In the genomic region with DNA sequence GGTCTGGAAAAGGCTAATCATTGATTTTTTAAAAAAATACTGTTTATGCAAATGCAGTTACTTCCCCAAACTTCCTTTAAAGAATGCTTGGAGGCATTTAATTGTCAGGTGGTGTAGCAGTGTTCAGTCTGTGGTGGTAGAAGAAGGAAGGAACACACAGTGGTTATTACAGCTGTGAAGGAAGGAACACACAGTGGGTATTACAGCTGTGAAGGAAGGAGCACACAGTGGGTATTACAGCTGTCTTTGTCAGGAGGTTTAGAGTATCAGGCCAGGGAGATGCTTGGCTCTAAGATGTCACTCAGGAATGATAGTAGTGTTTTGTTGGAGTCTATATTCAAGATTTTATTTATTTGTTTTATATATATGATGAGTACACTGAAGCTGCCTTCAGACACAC, we compare ENCODE assay signal across 13 mouse cellular contexts. TPM values are rescaled to one million over a fixed set of nuclear protein-coding genes. Genes with fewer than 3 reads are reported as not detected.
A peak's percentile ranks its signal among the peaks of the same experiment; 100 is the strongest.
DNase-seq lines count a peak whose midpoint lies in the region; ATAC-seq and TF ChIP-seq lines count a peak whose summit lies in the region.
"Had no signal": no experiment of that assay in that cellular context is flagged by ENCODE, and none has a peak within 500 bp of the region (broad histone marks: within the 10 kb centered on the region; RNA-seq: fewer than 3 reads in every experiment).

No protein-coding gene starts in this region.

- dilution Hi-C loops in CH12.LX (cut with MboI; ENCODE audit: extremely low pct_ligation_motif_present, extremely low pct_unique_long_range_greater_than_20kb, low sequenced_read_pairs): no loop called here

- no peaks in the 10 kb centered on the region for H3K9me3 ChIP-seq in hindbrain, embryonic 14.5 days (ENCODE audit: control insufficient read depth, low read length)
- no peaks in the 10 kb centered on the region for H3K9me3 ChIP-seq in hindbrain, embryonic 16.5 days (ENCODE audit: control insufficient read depth, low read length)
- no peaks in the 10 kb centered on the region for H3K9me3 ChIP-seq in CH12.LX (replicated peaks; ENCODE audit: low read length)
- no peaks in the 10 kb centered on the region for H3K9me3 ChIP-seq in MEL (replicated peaks; ENCODE audit: insufficient read depth, low read length)
- no peaks in the 10 kb centered on the region for H3K9me3 ChIP-seq in neural tube, embryonic 12.5 days
- no peaks in the 10 kb centered on the region for H3K9me3 ChIP-seq in limb, embryonic 10.5 days (replicated peaks)
- H3K9me3 ChIP-seq: heart, embryonic 12.5 days had no signal

- peaks cover 22% of the 10 kb centered on the region for H3K4me1 ChIP-seq in hindbrain, embryonic 14.5 days (replicated peaks; ENCODE audit: control insufficient read depth, insufficient read depth, low read length)
- H3K4me1 ChIP-seq in hindbrain, embryonic 16.5 days (ENCODE audit: control insufficient read depth, insufficient read depth, low read depth, low read length): peaks cover 16% of the 10 kb centered on the region
- H3K4me1 ChIP-seq in CH12.LX (ENCODE audit: control insufficient read depth in 1 of 2, insufficient read depth in 2 of 2) (peaks cover 5 to 35% of the 10 kb centered on the region in 2 experiments; a peak in 3 of 4 replicates), MEL (ENCODE audit: control insufficient read depth in 1 of 2, insufficient read depth in 2 of 2, low read length in 2 of 2) (peaks cover 5 to 23% of the 10 kb centered on the region in 2 experiments)
- H3K4me1 ChIP-seq in neural tube, embryonic 12.5 days: peaks cover 25% of the 10 kb centered on the region
- H3K4me1 ChIP-seq in limb, embryonic 10.5 days: peaks cover 22% of the 10 kb centered on the region

- no peak overlapping the region for H3K27ac ChIP-seq in hindbrain, embryonic 14.5 days
- H3K27ac ChIP-seq in hindbrain, embryonic 16.5 days (ENCODE audit: low read depth, low read length): no peak overlapping the region
- H3K27ac ChIP-seq in CH12.LX (ENCODE audit: insufficient read depth, low read depth): no peak overlapping the region
- no peak overlapping the region for H3K27ac ChIP-seq in MEL (ENCODE audit: control insufficient read depth, low read depth, low read length)
- no peak overlapping the region for H3K27ac ChIP-seq in neural tube, embryonic 12.5 days
- H3K27ac ChIP-seq in limb, embryonic 10.5 days: no peak overlapping the region

- in situ Hi-C loops in CH12.LX (cut with MboI; ENCODE audit: low pct_ligation_motif_present, low pct_unique_long_range_greater_than_20kb, low sequenced_read_pairs): no loop called here

- H3K9ac ChIP-seq in hindbrain, embryonic 14.5 days: no peak overlapping the region
- H3K9ac ChIP-seq in hindbrain, embryonic 16.5 days (ENCODE audit: low read depth, low read length): no peak overlapping the region
- no peak overlapping the region for H3K9ac ChIP-seq in CH12.LX (ENCODE audit: insufficient read depth, low read depth)
- H3K9ac ChIP-seq in MEL (ENCODE audit: control insufficient read depth, low read depth, low read length, poor library complexity, severe bottlenecking): no peak overlapping the region
- H3K9ac ChIP-seq in neural tube, embryonic 12.5 days: no peak overlapping the region

- H3K4me3 ChIP-seq in hindbrain, embryonic 14.5 days (replicated peaks; ENCODE audit: low read length): 0 out of 2 replicates have a peak overlapping the region, but pooled peaks have one; percentile 99
- no peak overlapping the region for H3K4me3 ChIP-seq in hindbrain, embryonic 16.5 days (ENCODE audit: low read length)
- no peak overlapping the region for H3K4me3 ChIP-seq in CH12.LX (replicated peaks in 1 of 3; ENCODE audit: low read depth in 2 of 3, low read length in 2 of 3, poor library complexity in 1 of 3)
- no peak overlapping the region for H3K4me3 ChIP-seq in MEL (ENCODE audit: control insufficient read depth in 1 of 2, insufficient read depth in 1 of 2, low read depth in 2 of 2, low read length in 2 of 2)
- no peak overlapping the region for H3K4me3 ChIP-seq in neural tube, embryonic 12.5 days
- no peak overlapping the region for H3K4me3 ChIP-seq in limb, embryonic 10.5 days

- H3K36me3 ChIP-seq in hindbrain, embryonic 14.5 days (replicated peaks; ENCODE audit: control insufficient read depth, insufficient read depth): peaks cover 42% of the 10 kb centered on the region
- H3K36me3 ChIP-seq in hindbrain, embryonic 16.5 days (ENCODE audit: control insufficient read depth, insufficient read depth, low read length): peaks cover 8% of the 10 kb centered on the region
- H3K36me3 ChIP-seq in CH12.LX (replicated peaks in 1 of 2; ENCODE audit: control insufficient read depth in 1 of 2, insufficient read depth in 1 of 2, low read length in 1 of 2): peaks cover 12 to 39% of the 10 kb centered on the region in 2 experiments
- peaks cover 0 to 20% of the 10 kb centered on the region in 2 experiments for H3K36me3 ChIP-seq in MEL (ENCODE audit: control insufficient read depth in 1 of 2, insufficient read depth in 2 of 2, low read length in 2 of 2)
- peaks cover 30% of the 10 kb centered on the region for H3K36me3 ChIP-seq in neural tube, embryonic 12.5 days
- H3K36me3 ChIP-seq in limb, embryonic 10.5 days: peaks cover 45% of the 10 kb centered on the region

- TF ChIP-seq EP300 in CH12.LX (IDR thresholded peaks at IDR 0.05; ENCODE audit: low read length) (no peak), MEL (IDR thresholded peaks at IDR 0.05; ENCODE audit: low read depth in 1 of 2, low read length in 2 of 2) (no peak)

- TF ChIP-seq POLR2A in CH12.LX (IDR thresholded peaks at IDR 0.05; ENCODE audit: low read depth, low read length) (no peak), MEL (IDR thresholded peaks at IDR 0.05; ENCODE audit: control insufficient read depth in 1 of 2, insufficient read depth in 1 of 2, low read depth in 1 of 2, low read length in 2 of 2, poor library complexity in 1 of 2) (no peak)

- intact Hi-C loops in left cerebral cortex, postnatal 36 days (cut with DNase I): no loop called here

- no peak for DNase-seq in hindbrain, embryonic 14.5 days (ENCODE audit: low spot score)
- peak; percentile 17 for DNase-seq in CH12.LX (ENCODE audit: extremely low read depth)
- peak; percentile 23 for DNase-seq in MEL (ENCODE audit: low read depth, low spot score)
- no peak for DNase-seq in limb, embryonic 10.5 days (ENCODE audit: low spot score)
- no peak for DNase-seq in left cerebral cortex, postnatal 36 days (ENCODE audit: low spot score in 2 of 2)
- DNase-seq: cerebellum, postnatal 14 days; gastrocnemius, postnatal 25 days; kidney, adult 8-10 months; lung, adult 18-20 months; lung, postnatal 36 days had no signal

- ATAC-seq in hindbrain, embryonic 14.5 days (ENCODE audit: low FRiP score): no peak
- no peak for ATAC-seq in hindbrain, embryonic 16.5 days
- ATAC-seq in neural tube, embryonic 12.5 days (ENCODE audit: low FRiP score, low read depth): no peak

- TF ChIP-seq CTCF in CH12.LX (conservative IDR thresholded peaks at IDR 0.05 in 1 of 2, IDR thresholded peaks at IDR 0.05 in 1 of 2; ENCODE audit: low read depth in 2 of 2, low read length in 2 of 2) (no peak), MEL (IDR thresholded peaks at IDR 0.05 in 2 of 3, conservative IDR thresholded peaks at IDR 0.05 in 1 of 3; ENCODE audit: control insufficient read depth in 1 of 3, insufficient read depth in 1 of 3, low read depth in 2 of 3, low read length in 3 of 3, poor library complexity in 1 of 3, severe bottlenecking in 1 of 3) (no peak)

- TF ChIP-seq RAD21 in CH12.LX (IDR thresholded peaks at IDR 0.05; ENCODE audit: low read depth, low read length): no peak
- TF ChIP-seq RAD21 in MEL (IDR thresholded peaks at IDR 0.05; ENCODE audit: low read depth, low read length): no peak

- H3K79me2 ChIP-seq in CH12.LX (replicated peaks; ENCODE audit: control insufficient read depth, extremely low read depth, insufficient read depth, poor library complexity, severe bottlenecking) (peaks cover 19% of the 10 kb centered on the region), MEL (ENCODE audit: control insufficient read depth, insufficient read depth, low read length, poor library complexity) (peaks cover 18% of the 10 kb centered on the region)

- peak overlapping the region; percentile 63 for H3K4me2 ChIP-seq in hindbrain, embryonic 14.5 days (replicated peaks)
- no peak overlapping the region for H3K4me2 ChIP-seq in hindbrain, embryonic 16.5 days (ENCODE audit: low read length)
- H3K4me2 ChIP-seq in CH12.LX (ENCODE audit: insufficient read depth, low read depth, poor library complexity, severe bottlenecking): no peak overlapping the region
- peak overlapping the region; percentile 76; the same call in 1 of the 2 replicates for H3K4me2 ChIP-seq in neural tube, embryonic 12.5 days (replicated peaks)

- no peaks in the 10 kb centered on the region for H3K27me3 ChIP-seq in hindbrain, embryonic 14.5 days (ENCODE audit: control insufficient read depth, insufficient read depth, low read length)
- H3K27me3 ChIP-seq in hindbrain, embryonic 16.5 days (replicated peaks; ENCODE audit: control insufficient read depth, insufficient read depth, low read length): no peaks in the 10 kb centered on the region
- H3K27me3 ChIP-seq in CH12.LX (replicated peaks) (no peaks in the 10 kb centered on the region), MEL (ENCODE audit: control insufficient read depth in 1 of 2, insufficient read depth in 2 of 2, low read length in 2 of 2) (no peaks in the 10 kb centered on the region)
- H3K27me3 ChIP-seq in neural tube, embryonic 12.5 days (replicated peaks): no peaks in the 10 kb centered on the region
- no peaks in the 10 kb centered on the region for H3K27me3 ChIP-seq in limb, embryonic 10.5 days (ENCODE audit: low read depth, poor library complexity, severe bottlenecking)
- H3K27me3 ChIP-seq: heart, embryonic 12.5 days had no signal

RNA-seq across cellular contexts. Expression of a gene that starts 2.5 kb away (rescaled TPM):
- 87.6 and 107 TPM in 2 replicates for polyA plus RNA-seq in hindbrain, embryonic 14.5 days (2014; fragmentation: Nextera tagmentation; extraction: Ambion mirVana)
- polyA plus RNA-seq in hindbrain, embryonic 16.5 days (2015; fragmentation: Nextera tagmentation; extraction: Ambion mirVana): 105 and 116 TPM in 2 replicates
- total RNA-seq in CH12.LX (2012; rRNA removed): 36.3 and 43.6 TPM in 2 replicates
- total RNA-seq in CH12.LX (2014; rRNA removed): 57.0 and 63.5 TPM in 2 replicates
- 38.1 and 39.0 TPM in 2 replicates for polyA plus RNA-seq in CH12.LX (2012; ENCODE audit: insufficient read length, low read depth)
- total RNA-seq in MEL (2012; rRNA removed): 35.2 TPM in 2 replicates
- polyA plus RNA-seq in MEL (2012; ENCODE audit: insufficient read depth in 1 of 2, insufficient read length in 2 of 2, low read depth in 1 of 2, low replicate concordance in 2 of 2, missing spikeins in 1 of 2): 10 to 100 TPM in 1 of 2 experiments, not detected in 1; 40.0 TPM
- polyA plus RNA-seq in neural tube, embryonic 12.5 days (2016; fragmentation: Nextera tagmentation; extraction: Ambion mirVana): 147 and 154 TPM in 2 replicates
- polyA plus RNA-seq in limb, embryonic 10.5 days (2016; fragmentation: Nextera tagmentation; extraction: Ambion mirVana): 76.8 and 78.2 TPM in 2 replicates
- 10 to 100 TPM; 91.3 to 92.5 TPM for total RNA-seq in left cerebral cortex, postnatal 36 days (2021)

RNA-seq across cellular contexts. Expression of a gene that starts 39.8 kb away (rescaled TPM):
- polyA plus RNA-seq in hindbrain, embryonic 14.5 days (2014; fragmentation: Nextera tagmentation; extraction: Ambion mirVana): 21.2 and 21.8 TPM in 2 replicates
- 21.0 and 21.2 TPM in 2 replicates for polyA plus RNA-seq in hindbrain, embryonic 16.5 days (2015; fragmentation: Nextera tagmentation; extraction: Ambion mirVana)
- total RNA-seq in CH12.LX (2012; rRNA removed) (30.1 and 31.9 TPM in 2 replicates), CH12.LX (2014; rRNA removed) (39.2 and 39.5 TPM in 2 replicates), MEL (2012; rRNA removed) (17.6 and 21.0 TPM in 2 replicates)
- polyA plus RNA-seq in CH12.LX (2012; ENCODE audit: insufficient read length, low read depth) (38.0 and 38.5 TPM in 2 replicates), MEL (2012; ENCODE audit: insufficient read depth in 1 of 2, insufficient read length in 2 of 2, low read depth in 1 of 2, low replicate concordance in 2 of 2, missing spikeins in 1 of 2) (10 to 100 TPM in 1 of 2 experiments, not detected in 1; 21.7 TPM)
- polyA plus RNA-seq in neural tube, embryonic 12.5 days (2016; fragmentation: Nextera tagmentation; extraction: Ambion mirVana): 22.3 and 24.6 TPM in 2 replicates
- 28.9 and 29.4 TPM in 2 replicates for polyA plus RNA-seq in limb, embryonic 10.5 days (2016; fragmentation: Nextera tagmentation; extraction: Ambion mirVana)
- total RNA-seq in left cerebral cortex, postnatal 36 days (2021): 10 to 100 TPM; 19.0 to 21.5 TPM

RNA-seq across cellular contexts. Expression of a gene that starts 51.1 kb away (rescaled TPM):
- polyA plus RNA-seq in hindbrain, embryonic 14.5 days (2014; fragmentation: Nextera tagmentation; extraction: Ambion mirVana): 51.2 and 57.3 TPM in 2 replicates
- polyA plus RNA-seq in hindbrain, embryonic 16.5 days (2015; fragmentation: Nextera tagmentation; extraction: Ambion mirVana): 52.1 and 57.1 TPM in 2 replicates
- total RNA-seq in CH12.LX (2012; rRNA removed) (49.4 and 53.5 TPM in 2 replicates), CH12.LX (2014; rRNA removed) (67.8 and 75.3 TPM in 2 replicates), MEL (2012; rRNA removed) (42.4 and 43.3 TPM in 2 replicates)
- polyA plus RNA-seq in CH12.LX (2012; ENCODE audit: insufficient read length, low read depth) (58.3 and 61.4 TPM in 2 replicates), MEL (2012; ENCODE audit: insufficient read depth in 1 of 2, insufficient read length in 2 of 2, low read depth in 1 of 2, low replicate concordance in 2 of 2, missing spikeins in 1 of 2) (100 to 1,000 TPM in 1 of 2 experiments, 10 to 100 TPM in 1; 46.9 to 143 TPM)
- polyA plus RNA-seq in neural tube, embryonic 12.5 days (2016; fragmentation: Nextera tagmentation; extraction: Ambion mirVana): 63.8 and 64.3 TPM in 2 replicates
- 71.0 and 82.1 TPM in 2 replicates for polyA plus RNA-seq in limb, embryonic 10.5 days (2016; fragmentation: Nextera tagmentation; extraction: Ambion mirVana)
- 10 to 100 TPM; 38.2 to 51.7 TPM for total RNA-seq in left cerebral cortex, postnatal 36 days (2021)

Comparison
In these comparisons a context has a peak if more than half of its experiments do, and no peak if none do; other contexts are left out.
1. H3K4me2 ChIP-seq: peak in hindbrain, embryonic 14.5 days (single experiment) and neural tube, embryonic 12.5 days (single experiment); none in hindbrain, embryonic 16.5 days (single experiment) and CH12.LX (single experiment).
2. DNase-seq: peak in CH12.LX (single experiment) and MEL (single experiment); none in hindbrain, embryonic 14.5 days (single experiment), limb, embryonic 10.5 days (single experiment) and left cerebral cortex, postnatal 36 days (0 of 2).